Mouse (Mus musculus) naive thymus-derived CD4-positive, alpha-beta T cell, adult 2 months (primary cell): Measurements from ENCODE around the gene Gm21708.
"Not testable (repeated sequence)": the region's sequence is repeated elsewhere in the genome, so short reads cannot be mapped to it uniquely, and the experiment has no call there.

ENCODE experiments used
- DNase-seq: peaks from one replicate; pipeline ENCODE4 v3.0.0-alpha.2; 2011; ENCODE audit warnings: low read depth

Gm21708 gene

DNA sequence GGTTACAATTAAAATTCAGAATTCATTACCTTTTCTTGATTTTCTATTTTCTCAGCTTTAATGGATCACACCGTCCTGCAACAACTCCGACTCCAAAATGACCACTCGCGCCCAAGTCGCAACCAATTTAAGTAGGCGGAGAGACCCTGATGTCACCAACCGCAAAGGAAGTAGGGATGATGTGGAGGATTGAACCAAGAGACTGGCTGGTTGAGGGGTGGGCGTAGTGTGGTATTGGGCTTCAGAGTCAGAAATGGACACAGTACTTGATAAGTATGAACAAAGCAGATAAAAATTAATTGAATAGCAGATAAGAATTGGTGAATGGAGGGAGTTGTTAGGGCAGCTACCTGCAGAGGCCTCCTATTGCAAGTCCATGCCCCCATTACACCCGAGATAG is at the start of gene Gm21708, which contains the start of gene Gm21704:
Gene Gm21708 (minus strand): TSS at position 101 of the 400 bp plus-strand sequence.
Gene Gm21704 (minus strand): TSS at position 101 of the 400 bp plus-strand sequence.
- DNase-seq = not testable (repeated sequence)
